Mouse (Mus musculus) cerebellum, postnatal 36 days (tissue): ENCODE results near the gene H2-Ab1.
A peak's percentile ranks its signal among the peaks of the same experiment; 100 is the strongest.
"Not testable (repeated sequence)": the region's sequence is repeated elsewhere in the genome, so short reads cannot be mapped to it uniquely, and the experiment has no call there.

ENCODE experiments used
- DNase-seq, 2 experiments: peaks; one replicate each; pipeline ENCODE4 v3.0.0; 2021 to 2022; ENCODE audit warnings: mixed read lengths in 2 of 2

The H2-Ab1 gene

GRCm38 (mm10) chr17:34310526-34310925 is 53.0 kb downstream of the H2-Ab1 start:
- DNase-seq, result not testable (repeated sequence)

- no peak for DNase-seq
Measured at GRCm38 (mm10) chr17:34312185-34312584, 54.7 kb downstream of the H2-Ab1 start.

GRCm38 (mm10) chr17:34313393-34313792 is 55.9 kb downstream of the H2-Ab1 start:
- peak; percentile 65 to 71 for DNase-seq

GRCm38 (mm10) chr17:34314286-34314685 is 56.8 kb downstream of the H2-Ab1 start:
- no peak for DNase-seq

- no peak for DNase-seq
Measured at GRCm38 (mm10) chr17:34315512-34315911, 58.0 kb downstream of the H2-Ab1 start.

GRCm38 (mm10) chr17:34316697-34317096 is 59.2 kb downstream of the H2-Ab1 start:
- no peak for DNase-seq

- DNase-seq, result no peak
Measured at GRCm38 (mm10) chr17:34317275-34317674, 59.8 kb downstream of the H2-Ab1 start.
